Mouse (Mus musculus): ENCODE data around the gene Accsl. TPM values are rescaled to one million over a fixed set of nuclear protein-coding genes. Genes with fewer than 3 reads are reported as not detected.

Gene Accsl
- polyA plus RNA-seq, 1 experiment from 2014 or later: 0.98 TPM

Other genes starting within 250 kb of the Accsl start
- gene Alx4, start 226.8 kb downstream of the Accsl start, polyA plus RNA-seq (2015; fragmentation: Nextera tagmentation; extraction: Ambion mirVana): 0.62 and 1.00 TPM in 2 replicates
- gene Ext2, start 46.6 kb downstream of the Accsl start, polyA plus RNA-seq (2015; fragmentation: Nextera tagmentation; extraction: Ambion mirVana): 50.6 and 57.6 TPM in 2 replicates
- gene Accs, start 19.2 kb downstream of the Accsl start, polyA plus RNA-seq (2015; fragmentation: Nextera tagmentation; extraction: Ambion mirVana): 8.1 and 10.1 TPM in 2 replicates
- gene Gm13889, start 88.0 kb upstream of the Accsl start, polyA plus RNA-seq (2015; fragmentation: Nextera tagmentation; extraction: Ambion mirVana): 17.7 and 22.3 TPM in 2 replicates
- not detected in 2 replicates for gene Gm27027, start 127.2 kb upstream of the Accsl start, polyA plus RNA-seq (2015; fragmentation: Nextera tagmentation; extraction: Ambion mirVana)
- gene Alkbh3, start 141.7 kb upstream of the Accsl start, polyA plus RNA-seq (2015; fragmentation: Nextera tagmentation; extraction: Ambion mirVana): 51.8 and 53.2 TPM in 2 replicates

All from forebrain, embryonic 13.5 days (tissue).